Mouse (Mus musculus) G1E (cell line): ENCODE results near the gene Kpna7. TPM values are rescaled to one million over a fixed set of nuclear protein-coding genes. Genes with fewer than 3 reads are reported as not detected.
"Not testable (repeated sequence)": the region's sequence is repeated elsewhere in the genome, so short reads cannot be mapped to it uniquely, and the experiment has no call there.

ENCODE experiments used
- ATAC-seq: 2 replicates; pipeline ENCODE4 v1.8.0; 2016; ENCODE audit warnings: mild to moderate bottlenecking; ENCODE audit not compliant: insufficient number of reproducible peaks, poor library complexity, low FRiP score, severe bottlenecking; ENCODE audit errors: extremely low read depth
- DNase-seq: peaks from one replicate; pipeline ENCODE4 v3.0.0; 2012; ENCODE audit warnings: low spot score
- H3K27me3 ChIP-seq: 2 replicates; pipeline ENCODE4 v1.6.1; 2012; ENCODE audit warnings: mild to moderate bottlenecking, low read length, inconsistent platforms; ENCODE audit not compliant: insufficient read depth
- H3K36me3 ChIP-seq: replicated peaks from 2 replicates; pipeline ENCODE3; 2012; ENCODE audit warnings: mild to moderate bottlenecking, inconsistent platforms
- H3K4me1 ChIP-seq: 2 replicates; pipeline ENCODE4 v1.6.1; 2012; ENCODE audit warnings: low read depth, low read length, inconsistent platforms, mixed read lengths; ENCODE audit not compliant: insufficient read depth
- H3K4me3 ChIP-seq: 2 replicates; pipeline ENCODE4 v1.5.1; 2012; ENCODE audit warnings: low read depth, mild to moderate bottlenecking, inconsistent platforms, low read length, moderate library complexity, mixed read lengths
- H3K9me3 ChIP-seq: replicated peaks from 2 replicates; pipeline ENCODE4 v1.6.1; 2012; ENCODE audit warnings: inconsistent platforms
- CTCF ChIP-seq: IDR thresholded peaks from 2 replicates; pipeline ENCODE4 v1.5.1; 2012; ENCODE audit warnings: low read depth, low read length, inconsistent platforms, mixed read lengths
- GATA1 ChIP-seq: IDR thresholded peaks from 2 replicates; pipeline ENCODE4 v1.6.1; 2012; ENCODE audit warnings: borderline replicate concordance, low read length, inconsistent platforms, mixed read lengths
- GATA2 ChIP-seq: IDR thresholded peaks from 2 replicates; pipeline ENCODE4 v1.6.1; 2012; ENCODE audit warnings: low read depth, low read length, inconsistent platforms, borderline replicate concordance
- POLR2AphosphoS5 ChIP-seq: IDR thresholded peaks from 2 replicates; pipeline ENCODE4 v1.6.1; 2012; ENCODE audit warnings: low read depth, low read length, inconsistent platforms; ENCODE audit not compliant: insufficient replicate concordance
- TAL1 ChIP-seq: conservative IDR thresholded peaks from 2 replicates; pipeline ENCODE4 v1.6.1; 2012; ENCODE audit warnings: low read depth, low read length, inconsistent platforms, mixed read lengths
- polyA plus RNA-seq: library from polyadenylated mRNA; stranded (reverse); fragments of >175 nt; gene quantifications from 2 replicates; pipeline ENCODE4 v1.2.3, GENCODE M21; 2012
- total RNA-seq, 2 experiments: library from RNA; stranded (forward) in 1 of 2; stranded (reverse) in 1 of 2; fragments of 200-1000 nt in 1 of 2; fragments of >200 nt in 1 of 2; fragmentation: Nextera tagmentation in 1 of 2; gene quantifications; 2 replicates each; pipeline ENCODE4 v1.2.3; 2014 to 2017

Kpna7 gene
- total and polyA plus RNA-seq, 3 experiments, result not detected

- Histone ChIP-seq H3K4me1 (peaks cover 34% of the 10 kb centered on the region), H3K4me3 (no peak overlapping the region), H3K27me3 (no peaks in the 10 kb centered on the region), H3K36me3 (peaks cover 95% of the 10 kb centered on the region), H3K9me3 (no peaks in the 10 kb centered on the region)
- DNase-seq (no peak), ATAC-seq (no peak)
- TF ChIP-seq GATA1 (no peak), POLR2AphosphoS5 (no peak), CTCF (no peak), GATA2 (no peak), TAL1 (no peak)
Measured at GRCm38 (mm10) chr5:145105694-145106275, 22.0 kb upstream of the Kpna7 start.

DNA sequence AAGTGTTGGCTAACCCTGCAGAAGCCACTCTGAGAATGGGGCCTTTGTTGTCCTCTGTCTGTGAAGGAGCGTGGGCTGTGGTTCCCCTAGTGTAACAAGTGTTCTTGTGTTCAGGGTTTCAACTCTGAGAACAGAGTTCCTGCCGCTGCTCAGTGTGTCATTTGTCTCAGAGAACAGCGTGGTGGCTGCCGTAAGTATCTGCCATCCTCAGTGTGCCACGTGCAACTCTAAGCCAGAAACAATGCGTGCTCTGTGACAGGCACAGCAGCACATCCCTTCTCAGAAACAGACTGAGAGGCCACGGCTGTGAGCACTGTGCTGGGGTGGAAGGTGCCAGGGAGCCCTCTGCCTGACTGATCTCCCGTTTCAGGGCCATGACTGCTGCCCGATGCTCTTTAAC lies 20.5 kb upstream of the Kpna7 start:
- DNase-seq, result no peak
- Histone ChIP-seq H3K36me3 (peaks cover 95% of the 10 kb centered on the region), H3K9me3 (no peaks in the 10 kb centered on the region), H3K4me1 (peaks cover 30% of the 10 kb centered on the region), H3K4me3 (no peak overlapping the region), H3K27me3 (no peaks in the 10 kb centered on the region)
- ATAC-seq, result no peak
- no peak for TF ChIP-seq TAL1
- no peak for TF ChIP-seq GATA2
- no peak for TF ChIP-seq GATA1
- no peak for TF ChIP-seq CTCF
- no peak for TF ChIP-seq POLR2AphosphoS5

DNA sequence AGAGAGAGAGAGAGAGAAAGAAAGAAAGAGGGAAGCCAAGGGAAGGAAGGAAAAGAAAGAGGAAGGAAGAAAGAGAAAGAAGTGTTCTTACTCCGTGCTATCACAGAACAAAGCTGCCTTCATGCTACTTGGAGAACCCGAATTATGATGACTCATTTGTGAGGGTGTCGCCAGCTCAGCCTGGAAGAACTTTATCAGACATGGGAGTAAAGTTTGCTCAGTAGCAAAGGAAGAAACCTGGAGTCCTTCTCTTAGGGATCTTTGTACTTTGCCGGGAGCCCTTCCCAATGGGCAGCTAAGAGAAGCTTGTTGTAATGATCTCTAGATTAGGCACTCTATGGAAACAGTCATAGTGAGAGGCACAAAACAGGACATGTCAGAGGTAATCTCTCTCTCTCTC lies 18.9 kb upstream of the Kpna7 start:
- ATAC-seq (0 out of 2 replicates have a peak, but pooled peaks have one; percentile 19), DNase-seq (no peak)
- Histone ChIP-seq H3K9me3 (no peaks in the 10 kb centered on the region), H3K4me1 (peaks cover 32% of the 10 kb centered on the region), H3K36me3 (peaks cover 91% of the 10 kb centered on the region), H3K4me3 (no peak overlapping the region), H3K27me3 (no peaks in the 10 kb centered on the region)
- no peak for TF ChIP-seq GATA1
- no peak for TF ChIP-seq POLR2AphosphoS5
- no peak for TF ChIP-seq TAL1
- TF ChIP-seq GATA2, result no peak
- no peak for TF ChIP-seq CTCF

DNA sequence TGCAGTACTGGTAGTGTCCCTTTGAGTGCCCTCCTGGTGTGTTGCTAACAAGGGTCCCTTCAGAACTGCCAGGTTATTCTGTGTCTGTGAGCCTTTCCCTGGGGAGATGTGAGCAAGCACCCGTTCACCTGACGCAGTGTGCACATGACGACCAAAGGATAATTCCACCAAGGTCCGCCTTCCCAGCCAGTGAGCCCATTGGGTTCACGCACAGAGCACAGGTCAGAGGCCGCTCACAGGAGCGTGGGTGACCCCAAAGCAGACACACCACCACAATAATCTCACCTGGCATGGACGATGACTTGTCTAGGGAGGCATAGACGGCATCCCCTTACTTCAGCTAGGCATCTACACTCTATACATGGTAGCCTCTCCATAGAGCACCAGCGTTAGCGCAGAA lies 17.6 kb upstream of the Kpna7 start:
- peaks cover 39% of the 10 kb centered on the region for H3K4me1 ChIP-seq
- not testable (repeated sequence) for H3K4me3 ChIP-seq, H3K27me3 ChIP-seq, DNase-seq, H3K9me3 ChIP-seq, ATAC-seq
- H3K36me3 ChIP-seq, result peaks cover 90% of the 10 kb centered on the region

GRCm38 (mm10) chr5:145100960-145101359 lies 17.1 kb upstream of the Kpna7 start:
- Histone ChIP-seq H3K27me3 (no peaks in the 10 kb centered on the region), H3K9me3 (no peaks in the 10 kb centered on the region), H3K4me1 (peaks cover 44% of the 10 kb centered on the region), H3K4me3 (no peak overlapping the region), H3K36me3 (peaks cover 90% of the 10 kb centered on the region)
- DNase-seq (no peak), ATAC-seq (no peak)
- TF ChIP-seq GATA1 (no peak), GATA2 (no peak), CTCF (no peak), POLR2AphosphoS5 (no peak), TAL1 (no peak)

DNA sequence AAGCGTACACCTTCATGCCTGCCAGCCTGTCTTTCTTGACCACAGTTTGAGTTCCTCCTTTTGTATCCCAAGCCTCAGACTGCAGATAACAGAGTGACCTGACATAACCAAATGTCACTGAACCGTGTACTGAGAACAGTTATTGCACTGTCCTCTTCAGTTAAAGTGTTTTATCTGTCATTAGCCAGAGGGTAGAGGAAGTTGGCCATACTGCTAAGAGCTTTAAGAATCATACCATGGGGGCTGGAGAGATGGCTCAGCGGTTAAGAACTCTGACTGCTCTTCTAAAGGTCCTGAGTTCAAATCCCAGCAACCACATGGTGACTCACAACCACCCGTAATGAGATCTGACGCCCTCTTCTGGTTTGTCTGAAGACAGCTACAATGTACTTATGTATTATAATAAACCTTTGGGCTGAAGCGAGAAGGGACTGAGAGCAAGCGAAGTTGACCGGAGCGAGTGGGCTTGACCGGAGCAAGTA lies 14.6 kb upstream of the Kpna7 start:
- TF ChIP-seq CTCF (no peak), GATA2 (no peak), TAL1 (peak; percentile 49), POLR2AphosphoS5 (no peak)
- Histone ChIP-seq H3K27me3 (no peaks in the 10 kb centered on the region), H3K36me3 (peaks cover 90% of the 10 kb centered on the region), H3K4me3 (no peak overlapping the region), H3K9me3 (no peaks in the 10 kb centered on the region), H3K4me1 (peaks cover 51% of the 10 kb centered on the region)
- DNase-seq (peak; percentile 64), ATAC-seq (peak; percentile 90)

DNA sequence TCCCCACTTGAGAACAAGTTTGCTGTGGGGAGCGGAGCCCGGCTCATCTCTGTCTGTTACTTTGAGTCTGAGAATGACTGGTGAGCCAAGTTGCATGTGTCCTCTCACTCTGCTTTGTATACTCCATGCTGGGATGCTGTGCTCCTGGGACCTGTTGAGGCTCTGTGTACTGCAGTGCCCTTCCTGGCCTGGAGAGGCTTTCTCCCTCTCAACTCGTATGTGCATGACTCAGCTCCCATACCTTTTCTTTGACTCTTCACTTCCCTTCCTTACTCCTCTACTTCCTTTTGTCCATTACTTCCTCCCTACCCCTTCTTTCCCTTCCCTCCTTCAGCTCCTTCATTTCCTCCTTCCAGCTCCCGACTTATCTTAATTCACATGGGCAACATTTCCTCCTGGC lies 12.4 kb upstream of the Kpna7 start:
- Histone ChIP-seq H3K9me3 (no peaks in the 10 kb centered on the region), H3K27me3 (no peaks in the 10 kb centered on the region), H3K4me1 (peaks cover 46% of the 10 kb centered on the region), H3K36me3 (peaks cover 94% of the 10 kb centered on the region), H3K4me3 (no peak overlapping the region)
- DNase-seq (no peak), ATAC-seq (no peak)
- no peak for TF ChIP-seq GATA2
- no peak for TF ChIP-seq GATA1
- no peak for TF ChIP-seq TAL1
- TF ChIP-seq POLR2AphosphoS5, result no peak
- TF ChIP-seq CTCF, result no peak
